14 mouse cellular contexts compared by ENCODE assay signal in genomic region chr11:104099542-104099941, GRCm38 (mm10). TPM values are rescaled to one million over a fixed set of nuclear protein-coding genes. Genes with fewer than 3 reads are reported as not detected.
DNase-seq lines count a peak whose midpoint lies in the region; ATAC-seq and TF ChIP-seq lines count a peak whose summit lies in the region.
"Had no signal": no experiment of that assay in that cellular context is flagged by ENCODE, and none has a peak within 500 bp of the region (broad histone marks: within the 10 kb centered on the region; RNA-seq: fewer than 3 reads in every experiment).

No protein-coding gene starts in this region.

- H3K9me3 ChIP-seq in forebrain, embryonic 16.5 days (ENCODE audit: control insufficient read depth, low read length): no peaks in the 10 kb centered on the region
- H3K9me3 ChIP-seq: hindbrain, embryonic 13.5 days; midbrain, embryonic 13.5 days had no signal

- ATAC-seq in forebrain, embryonic 16.5 days: peak; percentile 58; the same call in 1 of the 2 replicates
- ATAC-seq: lung, postnatal 0 days; midbrain, embryonic 13.5 days had no signal

- H3K9ac ChIP-seq in forebrain, embryonic 16.5 days (replicated peaks; ENCODE audit: low read depth, low read length): no peak overlapping the region
- H3K9ac ChIP-seq: hindbrain, embryonic 13.5 days; midbrain, embryonic 13.5 days had no signal

- H3K27me3 ChIP-seq in forebrain, embryonic 16.5 days (replicated peaks; ENCODE audit: control insufficient read depth, insufficient read depth, low read length): no peaks in the 10 kb centered on the region
- H3K27me3 ChIP-seq: CH12.LX; midbrain, embryonic 13.5 days had no signal

- H3K4me2 ChIP-seq in forebrain, embryonic 16.5 days (ENCODE audit: low read length): no peak overlapping the region
- H3K4me2 ChIP-seq: hindbrain, embryonic 13.5 days; midbrain, embryonic 13.5 days had no signal

- 32% methylated on average over 7 of the region's 7 CpGs for WGBS in forebrain, embryonic 16.5 days

- no peak overlapping the region for H3K27ac ChIP-seq in layer of hippocampus, adult 2 months
- no peak overlapping the region for H3K27ac ChIP-seq in forebrain, embryonic 16.5 days (ENCODE audit: low read length)
- H3K27ac ChIP-seq: hindbrain, embryonic 13.5 days; midbrain, embryonic 13.5 days had no signal

- no peak for TF ChIP-seq CTCF in layer of hippocampus, adult 2 months (conservative IDR thresholded peaks at IDR 0.05)

- DNase-seq in layer of hippocampus, adult 2 months (ENCODE audit: low spot score in 2 of 2): peak; percentile 32 to 56
- DNase-seq in layer of hippocampus, postnatal 14 days (ENCODE audit: low spot score in 2 of 2): no peak
- peak; percentile 37 to 63 for DNase-seq in left cerebral cortex, adult 9 months (ENCODE audit: low spot score in 2 of 2)
- DNase-seq in right cerebral cortex, postnatal 36 days (ENCODE audit: low spot score in 2 of 2): peak; percentile 30 to 65
- DNase-seq in Muller cell, postnatal 12 days (ENCODE audit: inconsistent ontology term): no peak
- DNase-seq in cerebellum, adult 18-20 months: no peak
- DNase-seq: gastrocnemius, postnatal 25 days; liver had no signal

- no peak overlapping the region for H3K4me3 ChIP-seq in layer of hippocampus, adult 2 months
- H3K4me3 ChIP-seq in forebrain, embryonic 16.5 days (replicated peaks; ENCODE audit: low read length): no peak overlapping the region
- H3K4me3 ChIP-seq: hindbrain, embryonic 13.5 days; midbrain, embryonic 13.5 days had no signal

- H3K4me1 ChIP-seq in forebrain, embryonic 16.5 days (replicated peaks; ENCODE audit: control insufficient read depth, insufficient read depth, low read length): peaks cover 13% of the 10 kb centered on the region

- no peaks in the 10 kb centered on the region for H3K36me3 ChIP-seq in forebrain, embryonic 16.5 days (ENCODE audit: control insufficient read depth, insufficient read depth)
- H3K36me3 ChIP-seq: hindbrain, embryonic 13.5 days; midbrain, embryonic 13.5 days had no signal

RNA-seq across cellular contexts. Expression of gene Crhr1, which starts 33.1 kb away (rescaled TPM):
- total RNA-seq in layer of hippocampus, adult 2 months (2021): 1 to 10 TPM; 6.3 to 9.2 TPM
- 1 to 10 TPM; 8.0 to 8.3 TPM for total RNA-seq in layer of hippocampus, postnatal 14 days (2021)
- polyA plus RNA-seq in forebrain, embryonic 16.5 days (2015; fragmentation: Nextera tagmentation; extraction: Ambion mirVana): 5.2 and 6.3 TPM in 2 replicates
- total RNA-seq: CH12.LX; common myeloid progenitor, adult 5-6 weeks; gastrocnemius, postnatal 25 days had no signal
- polyA plus RNA-seq: lung, postnatal 0 days had no signal

Comparison
In these comparisons a context has a peak if more than half of its experiments do, and no peak if none do; other contexts are left out.
1. DNase-seq: peak in layer of hippocampus, adult 2 months (2 of 2), left cerebral cortex, adult 9 months (2 of 2) and right cerebral cortex, postnatal 36 days (2 of 2); none in layer of hippocampus, postnatal 14 days (0 of 2), Muller cell, postnatal 12 days (single experiment) and cerebellum, adult 18-20 months (0 of 2).